Mouse (Mus musculus) hindbrain, embryonic 15.5 days (tissue): ENCODE data around the gene Olfr307. TPM values are rescaled to one million over a fixed set of nuclear protein-coding genes. Genes with fewer than 3 reads are reported as not detected.

Source experiments
- microRNA-seq: library from miRNA; unstranded; fragments of <30 nt; microRNA quantifications from one replicate; pipeline ENCODE4, GENCODE M21; 2016
- polyA plus RNA-seq: library from polyadenylated mRNA; unstranded; fragments of >200 nt; fragmentation: Nextera tagmentation; extraction: Ambion mirVana; gene quantifications from 2 replicates; pipeline ENCODE4 v1.2.1, GENCODE M21; 2015

The Olfr307 gene
- polyA plus RNA-seq, 1 experiment from 2014 or later: not detected

Small RNA genes lying within 50 kb of the gene (microRNA-seq; reads per million reads assigned to microRNA genes)
- not detected for gene Gm23192

Other genes starting within 250 kb of the Olfr307 start
- not detected in 2 replicates for gene Vmn2r75, start 165.8 kb downstream of the Olfr307 start, polyA plus RNA-seq
- gene Vmn2r76, start 91.3 kb downstream of the Olfr307 start, polyA plus RNA-seq: not detected in 2 replicates
- gene Olfr310, start 60.4 kb downstream of the Olfr307 start, polyA plus RNA-seq: not detected in 2 replicates
- not detected in 2 replicates for gene Olfr309, start 23.9 kb downstream of the Olfr307 start, polyA plus RNA-seq
- not detected in 2 replicates for gene Olfr308, start 12.0 kb downstream of the Olfr307 start, polyA plus RNA-seq
- not detected in 2 replicates for gene Olfr305, start 29.3 kb upstream of the Olfr307 start, polyA plus RNA-seq
- not detected in 2 replicates for gene Olfr304, start 49.1 kb upstream of the Olfr307 start, polyA plus RNA-seq
- not detected in 2 replicates for gene Olfr303, start 60.2 kb upstream of the Olfr307 start, polyA plus RNA-seq
- not detected in 2 replicates for gene Olfr301, start 66.3 kb upstream of the Olfr307 start, polyA plus RNA-seq
- gene Olfr299, start 122.3 kb upstream of the Olfr307 start, polyA plus RNA-seq: not detected in 2 replicates
- not detected in 2 replicates for gene Olfr298, start 154.9 kb upstream of the Olfr307 start, polyA plus RNA-seq
- not detected in 2 replicates for gene Olfr297, start 182.4 kb upstream of the Olfr307 start, polyA plus RNA-seq
- not detected in 2 replicates for gene Olfr295, start 246.3 kb upstream of the Olfr307 start, polyA plus RNA-seq